Mouse (Mus musculus): ENCODE measurements at regions not wholly inside any gene's neighbourhood (a gene's known extent, or its start where the extent isn't known, plus 50 kb on each side); places are given as distances from the start of the nearest gene placed in this dataset.

DNA sequence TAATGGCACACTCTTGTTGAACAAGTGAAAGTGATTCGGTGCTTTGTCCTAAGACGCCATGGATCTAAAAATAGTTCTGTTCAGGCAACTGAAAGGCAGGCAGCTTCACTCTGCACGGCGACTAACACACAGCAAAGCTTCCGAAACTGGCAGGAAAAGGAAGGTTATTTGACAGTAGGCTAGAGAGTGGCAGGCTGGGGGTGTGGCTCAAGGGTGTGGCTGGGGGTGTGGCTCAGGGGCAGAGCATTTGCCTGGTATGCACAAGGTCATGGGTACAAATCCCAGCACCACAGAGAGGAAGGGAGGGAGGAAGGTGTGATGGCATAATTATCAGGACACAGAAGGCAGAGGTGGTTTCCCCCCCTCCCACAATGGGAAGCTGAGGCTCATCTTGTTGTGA is 310.8 kb upstream of the Tbx3 start:
- no peak for ATAC-seq (ENCODE audit: low FRiP score, low TSS enrichment)
- Histone ChIP-seq H3K9ac (ENCODE audit: low read depth, low read length) (no peak overlapping the region), H3K9me3 (ENCODE audit: control insufficient read depth, low read length) (no peaks in the 10 kb centered on the region), H3K4me3 (ENCODE audit: low read length) (no peak overlapping the region), H3K36me3 (ENCODE audit: control insufficient read depth, insufficient read depth, low read length) (no peaks in the 10 kb centered on the region), H3K4me1 (ENCODE audit: control insufficient read depth, insufficient read depth, low read length) (0 out of 2 replicates have a peak, but pooled peaks cover 7% of the 10 kb centered on the region), H3K27me3 (ENCODE audit: control insufficient read depth, insufficient read depth, low read length) (no peaks in the 10 kb centered on the region), H3K27ac (ENCODE audit: low read depth, low read length) (no peak overlapping the region), H3K4me2 (replicated peaks; ENCODE audit: low read depth, low read length) (no peak overlapping the region)
- WGBS, result 46% methylated on average over 5 of the region's 5 CpGs

DNA sequence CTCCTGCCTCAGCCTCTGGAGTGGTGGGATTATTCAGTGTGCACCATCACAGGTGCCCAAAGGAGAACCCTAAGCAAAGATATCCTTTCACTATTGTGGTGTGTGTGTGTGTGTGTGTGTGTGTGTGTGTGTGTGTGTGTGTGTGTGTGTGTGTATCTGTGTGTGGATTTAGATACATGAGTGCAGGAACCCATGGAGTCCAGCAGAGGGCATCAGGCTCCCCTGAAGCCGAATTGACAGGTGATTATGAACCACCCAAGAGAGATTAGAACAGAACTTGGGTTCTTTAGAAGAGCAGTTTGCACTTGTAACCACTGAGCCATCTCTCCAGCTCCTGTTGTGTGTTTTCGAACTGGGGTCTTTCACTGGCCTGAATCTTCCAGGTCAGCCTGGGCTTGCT is 310.1 kb upstream of the Tbx3 start:
- H3K9me3 ChIP-seq (ENCODE audit: control insufficient read depth, low read length), result no peaks in the 10 kb centered on the region
- 89% methylated on average over 2 of the region's 2 CpGs for WGBS
- no peaks in the 10 kb centered on the region for H3K36me3 ChIP-seq (ENCODE audit: control insufficient read depth, insufficient read depth, low read length)
- no peak overlapping the region for H3K9ac ChIP-seq (ENCODE audit: low read depth, low read length)
- no peak overlapping the region for H3K27ac ChIP-seq (ENCODE audit: low read depth, low read length)
- H3K4me3 ChIP-seq (ENCODE audit: low read length), result no peak overlapping the region
- no peak overlapping the region for H3K4me2 ChIP-seq (replicated peaks; ENCODE audit: low read depth, low read length)
- H3K27me3 ChIP-seq (ENCODE audit: control insufficient read depth, insufficient read depth, low read length), result no peaks in the 10 kb centered on the region
- H3K4me1 ChIP-seq (ENCODE audit: control insufficient read depth, insufficient read depth, low read length), result 0 out of 2 replicates have a peak, but pooled peaks cover 7% of the 10 kb centered on the region
- no peak for ATAC-seq (ENCODE audit: low FRiP score, low TSS enrichment)

DNA sequence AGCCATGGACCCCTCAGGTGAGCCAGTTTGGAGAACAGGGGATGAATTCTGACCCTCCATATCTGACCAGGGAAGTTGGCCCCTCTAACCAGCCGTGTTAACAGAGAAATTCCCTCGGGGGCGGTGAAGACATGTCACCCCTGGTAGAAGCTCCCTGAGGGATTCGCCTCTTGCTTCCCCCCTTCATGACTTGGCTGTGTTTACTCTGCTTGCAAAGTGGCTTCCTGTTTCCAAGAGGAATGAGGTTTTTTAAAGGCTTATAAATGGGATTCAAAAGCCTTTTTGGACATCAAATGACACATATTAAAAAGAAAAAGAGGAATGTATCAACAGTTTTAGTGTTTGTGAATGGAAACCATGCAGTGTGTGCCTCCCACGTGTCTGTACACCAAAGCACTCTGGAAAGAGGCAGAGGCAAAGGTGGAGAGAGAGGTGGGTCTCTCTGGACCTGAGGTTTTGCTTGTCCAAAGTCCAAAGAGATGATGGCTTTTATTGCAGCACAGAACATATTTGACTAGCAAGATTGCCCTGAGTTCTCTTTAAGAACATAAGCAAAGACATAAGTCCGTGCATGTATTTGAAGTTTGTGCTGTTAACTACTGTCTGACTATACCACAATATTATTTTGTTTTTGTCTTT is 308.9 kb upstream of the Tbx3 start:
- 52% methylated on average over 6 of the region's 6 CpGs for WGBS
- Histone ChIP-seq H3K4me1 (ENCODE audit: control insufficient read depth, insufficient read depth, low read length) (0 out of 2 replicates have a peak, but pooled peaks cover 3% of the 10 kb centered on the region), H3K27me3 (ENCODE audit: control insufficient read depth, insufficient read depth, low read length) (no peaks in the 10 kb centered on the region), H3K9me3 (ENCODE audit: control insufficient read depth, low read length) (no peaks in the 10 kb centered on the region), H3K4me3 (ENCODE audit: low read length) (no peak overlapping the region), H3K4me2 (replicated peaks; ENCODE audit: low read depth, low read length) (no peak overlapping the region), H3K9ac (ENCODE audit: low read depth, low read length) (no peak overlapping the region), H3K27ac (ENCODE audit: low read depth, low read length) (no peak overlapping the region), H3K36me3 (ENCODE audit: control insufficient read depth, insufficient read depth, low read length) (no peaks in the 10 kb centered on the region)
- no peak for ATAC-seq (ENCODE audit: low FRiP score, low TSS enrichment)

DNA sequence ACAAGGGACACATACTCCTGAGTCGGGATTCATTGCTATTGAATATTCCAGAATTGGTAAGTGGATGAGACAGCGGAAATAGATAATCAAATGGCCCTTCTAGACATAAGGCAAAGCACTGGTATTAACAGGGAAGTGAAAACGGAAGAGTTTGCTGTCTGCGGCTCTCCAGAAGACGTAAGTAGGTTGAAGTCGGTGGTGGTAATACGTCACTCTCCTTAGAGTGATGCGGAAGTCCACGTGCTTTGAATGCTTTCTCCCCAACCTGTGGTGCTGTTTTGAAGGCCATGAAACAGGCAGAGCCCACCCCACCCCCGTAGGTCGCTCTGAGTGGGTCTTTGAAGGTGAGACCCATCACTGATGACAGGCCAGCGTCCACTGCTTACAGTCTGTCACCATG is 308.0 kb upstream of the Tbx3 start:
- Histone ChIP-seq H3K36me3 (ENCODE audit: control insufficient read depth, insufficient read depth, low read length) (no peaks in the 10 kb centered on the region), H3K9me3 (ENCODE audit: control insufficient read depth, low read length) (no peaks in the 10 kb centered on the region), H3K4me1 (ENCODE audit: control insufficient read depth, insufficient read depth, low read length) (0 out of 2 replicates have a peak, but pooled peaks cover 3% of the 10 kb centered on the region), H3K4me3 (ENCODE audit: low read length) (no peak overlapping the region), H3K27ac (ENCODE audit: low read depth, low read length) (no peak overlapping the region), H3K27me3 (ENCODE audit: control insufficient read depth, insufficient read depth, low read length) (no peaks in the 10 kb centered on the region), H3K4me2 (replicated peaks; ENCODE audit: low read depth, low read length) (no peak overlapping the region), H3K9ac (ENCODE audit: low read depth, low read length) (no peak overlapping the region)
- 72% methylated on average over 12 of the region's 12 CpGs for WGBS
- no peak for ATAC-seq (ENCODE audit: low FRiP score, low TSS enrichment)

DNA sequence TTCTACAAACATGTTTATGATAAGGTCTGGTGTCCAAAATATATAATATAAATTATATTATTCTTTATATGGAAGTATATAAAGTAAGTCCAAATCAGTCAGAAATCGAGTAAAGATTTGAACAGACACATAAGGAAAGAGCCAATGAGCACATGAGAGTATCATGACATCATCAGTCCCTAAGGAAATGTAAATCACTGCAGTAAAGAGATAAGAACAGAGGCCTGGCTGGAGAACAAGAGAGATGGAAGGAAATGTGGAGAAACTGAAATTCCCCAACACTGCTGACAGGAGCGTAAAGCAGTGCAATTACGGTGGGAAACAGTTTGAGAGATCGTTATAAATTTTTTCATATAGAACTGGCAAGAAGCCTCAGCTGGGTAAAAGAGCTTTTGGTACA is 306.2 kb upstream of the Tbx3 start:
- Histone ChIP-seq H3K4me3 (ENCODE audit: low read length) (no peak overlapping the region), H3K27ac (ENCODE audit: low read depth, low read length) (peak overlapping the region; percentile 34; the same call in 1 of the 2 replicates), H3K9ac (ENCODE audit: low read depth, low read length) (no peak overlapping the region), H3K9me3 (ENCODE audit: control insufficient read depth, low read length) (no peaks in the 10 kb centered on the region), H3K27me3 (ENCODE audit: control insufficient read depth, insufficient read depth, low read length) (no peaks in the 10 kb centered on the region), H3K4me2 (replicated peaks; ENCODE audit: low read depth, low read length) (no peak overlapping the region), H3K36me3 (ENCODE audit: control insufficient read depth, insufficient read depth, low read length) (no peaks in the 10 kb centered on the region), H3K4me1 (ENCODE audit: control insufficient read depth, insufficient read depth, low read length) (0 out of 2 replicates have a peak, but pooled peaks cover under 1% of the 10 kb centered on the region)
- WGBS, result 47% methylated on average over 4 of the region's 4 CpGs
- ATAC-seq (ENCODE audit: low FRiP score, low TSS enrichment), result no peak

DNA sequence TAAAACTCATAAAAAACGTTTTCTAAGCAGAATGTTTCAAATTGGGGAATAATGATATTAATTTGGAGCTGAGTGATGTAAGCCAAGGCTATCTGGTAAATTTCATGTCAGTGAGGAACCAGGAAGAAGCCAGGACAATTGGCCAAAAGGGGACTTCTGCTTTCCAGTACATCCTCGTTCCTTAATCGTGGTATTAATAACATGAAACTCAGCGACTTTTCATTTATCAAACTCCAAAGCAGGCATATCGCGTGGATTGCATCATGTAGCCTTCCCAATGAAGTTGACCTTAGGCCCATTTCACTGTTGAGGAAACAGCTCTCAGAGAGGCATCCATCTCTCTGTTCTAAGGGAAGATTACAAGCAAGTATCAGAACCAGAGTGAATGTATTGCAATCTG is 305.3 kb upstream of the Tbx3 start:
- Histone ChIP-seq H3K36me3 (ENCODE audit: control insufficient read depth, insufficient read depth, low read length) (no peaks in the 10 kb centered on the region), H3K4me2 (replicated peaks; ENCODE audit: low read depth, low read length) (no peak overlapping the region), H3K4me3 (ENCODE audit: low read length) (no peak overlapping the region), H3K4me1 (ENCODE audit: control insufficient read depth, insufficient read depth, low read length) (no peaks in the 10 kb centered on the region), H3K27me3 (ENCODE audit: control insufficient read depth, insufficient read depth, low read length) (no peaks in the 10 kb centered on the region), H3K9ac (ENCODE audit: low read depth, low read length) (no peak overlapping the region), H3K9me3 (ENCODE audit: control insufficient read depth, low read length) (no peaks in the 10 kb centered on the region), H3K27ac (ENCODE audit: low read depth, low read length) (no peak overlapping the region)
- no peak for ATAC-seq (ENCODE audit: low FRiP score, low TSS enrichment)
- WGBS, result 85% methylated on average over 6 of the region's 6 CpGs

DNA sequence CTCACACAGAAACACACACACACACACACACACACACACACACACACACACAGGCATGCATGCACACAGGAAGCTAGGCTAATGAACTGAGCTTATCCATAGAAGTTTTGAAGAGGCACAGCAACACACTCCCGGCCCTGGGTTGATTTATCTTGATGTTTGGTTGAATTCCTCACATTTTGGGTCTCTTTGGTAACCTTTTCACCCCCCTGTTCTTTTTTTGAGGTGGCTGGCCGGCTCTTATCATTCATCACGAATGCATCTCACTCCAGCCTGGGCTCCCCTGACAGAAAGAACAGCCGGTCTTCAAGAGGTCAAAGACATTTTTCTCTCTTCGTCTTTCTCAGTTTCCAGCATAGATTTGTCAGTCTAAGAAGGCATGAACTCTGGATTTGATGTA is 304.2 kb upstream of the Tbx3 start:
- Histone ChIP-seq H3K36me3 (ENCODE audit: control insufficient read depth, insufficient read depth, low read length) (no peaks in the 10 kb centered on the region), H3K9me3 (ENCODE audit: control insufficient read depth, low read length) (no peaks in the 10 kb centered on the region), H3K27me3 (ENCODE audit: control insufficient read depth, insufficient read depth, low read length) (no peaks in the 10 kb centered on the region), H3K9ac (ENCODE audit: low read depth, low read length) (no peak overlapping the region), H3K4me3 (ENCODE audit: low read length) (no peak overlapping the region), H3K4me1 (ENCODE audit: control insufficient read depth, insufficient read depth, low read length) (0 out of 2 replicates have a peak, but pooled peaks cover 3% of the 10 kb centered on the region), H3K27ac (ENCODE audit: low read depth, low read length) (no peak overlapping the region), H3K4me2 (replicated peaks; ENCODE audit: low read depth, low read length) (no peak overlapping the region)
- no peak for ATAC-seq (ENCODE audit: low FRiP score, low TSS enrichment)
- WGBS, result 30% methylated on average over 5 of the region's 5 CpGs

DNA sequence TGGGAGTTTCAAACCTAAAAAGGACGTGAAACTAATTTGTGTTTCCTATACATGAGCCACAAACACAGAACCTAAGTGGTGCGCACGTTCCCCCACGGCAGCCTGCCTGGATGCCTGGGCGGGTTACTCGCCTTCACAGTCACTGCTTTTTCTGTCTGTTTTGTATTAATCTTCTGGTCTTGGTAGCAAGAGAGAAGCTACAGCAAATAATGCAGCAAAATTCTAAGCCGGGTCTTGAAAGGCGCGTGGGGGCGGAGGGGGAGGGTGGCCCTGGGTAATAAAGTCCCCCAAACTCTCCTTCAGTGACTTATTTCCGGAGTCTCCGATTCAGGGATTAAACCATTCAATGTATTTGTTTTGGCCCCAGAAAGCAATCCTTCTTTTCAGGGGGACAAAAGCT is 300.0 kb upstream of the Tbx3 start:
- ATAC-seq (ENCODE audit: low FRiP score, low TSS enrichment), result no peak
- Histone ChIP-seq H3K4me2 (replicated peaks; ENCODE audit: low read depth, low read length) (peak overlapping the region; percentile 13; the same call in 1 of the 2 replicates), H3K4me3 (ENCODE audit: low read length) (no peak overlapping the region), H3K27me3 (ENCODE audit: control insufficient read depth, insufficient read depth, low read length) (no peaks in the 10 kb centered on the region), H3K27ac (ENCODE audit: low read depth, low read length) (peak overlapping the region; percentile 61; the same call in 1 of the 2 replicates), H3K36me3 (ENCODE audit: control insufficient read depth, insufficient read depth, low read length) (no peaks in the 10 kb centered on the region), H3K4me1 (ENCODE audit: control insufficient read depth, insufficient read depth, low read length) (0 out of 2 replicates have a peak, but pooled peaks cover 3% of the 10 kb centered on the region), H3K9me3 (ENCODE audit: control insufficient read depth, low read length) (no peaks in the 10 kb centered on the region), H3K9ac (ENCODE audit: low read depth, low read length) (no peak overlapping the region)
- WGBS, result 50% methylated on average over 12 of the region's 12 CpGs

DNA sequence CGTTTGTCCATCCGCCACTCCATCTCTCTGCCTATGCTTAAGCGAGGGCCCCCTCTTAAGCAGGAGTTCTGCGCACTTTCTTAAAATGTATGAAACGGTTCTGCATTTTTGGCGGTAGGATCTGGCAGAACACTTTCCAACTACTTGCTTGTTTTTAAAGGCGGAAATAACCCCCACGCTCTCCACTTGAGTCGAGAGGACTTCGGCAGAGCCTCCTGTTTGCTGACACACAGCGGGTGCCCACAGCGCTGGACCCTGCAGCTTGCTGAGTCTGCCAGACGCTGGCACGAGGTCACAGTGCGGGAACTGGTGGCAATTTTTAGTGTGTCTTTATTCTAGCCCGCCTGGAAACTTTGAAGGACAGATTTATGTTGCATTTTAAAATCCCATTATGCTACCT is 299.5 kb upstream of the Tbx3 start:
- Histone ChIP-seq H3K4me3 (ENCODE audit: low read length) (no peak overlapping the region), H3K9ac (ENCODE audit: low read depth, low read length) (no peak overlapping the region), H3K27me3 (ENCODE audit: control insufficient read depth, insufficient read depth, low read length) (no peaks in the 10 kb centered on the region), H3K27ac (ENCODE audit: low read depth, low read length) (peak overlapping the region; percentile 61; the same call in 1 of the 2 replicates), H3K9me3 (ENCODE audit: control insufficient read depth, low read length) (no peaks in the 10 kb centered on the region), H3K4me1 (ENCODE audit: control insufficient read depth, insufficient read depth, low read length) (0 out of 2 replicates have a peak, but pooled peaks cover 3% of the 10 kb centered on the region), H3K4me2 (replicated peaks; ENCODE audit: low read depth, low read length) (peak overlapping the region; percentile 13; the same call in 1 of the 2 replicates), H3K36me3 (ENCODE audit: control insufficient read depth, insufficient read depth, low read length) (no peaks in the 10 kb centered on the region)
- no peak for ATAC-seq (ENCODE audit: low FRiP score, low TSS enrichment)
- WGBS, result 38% methylated on average over 16 of the region's 16 CpGs

Data from kidney, embryonic 14.5 days (tissue).